Mouse (Mus musculus): Measurements from ENCODE around the gene Il19. TPM values are rescaled to one million over a fixed set of nuclear protein-coding genes. Genes with fewer than 3 reads are reported as not detected.

The Il19 gene
- polyA plus RNA-seq, 1 experiment from 2014 or later = not detected

GRCm38 (mm10) chr1:130938192-130938591 is 1.7 kb downstream of the Il19 start:
- Histone ChIP-seq H3K9me3 (ENCODE audit: control insufficient read depth, low read length) (no peaks in the 10 kb centered on the region), H3K4me1 (ENCODE audit: control insufficient read depth, insufficient read depth, low read length) (no peaks in the 10 kb centered on the region), H3K9ac (ENCODE audit: low read length) (no peak overlapping the region), H3K36me3 (ENCODE audit: control insufficient read depth, insufficient read depth, low read length) (no peaks in the 10 kb centered on the region), H3K4me3 (ENCODE audit: low read depth, low read length) (no peak overlapping the region), H3K27me3 (ENCODE audit: control insufficient read depth, insufficient read depth, low read length) (no peaks in the 10 kb centered on the region), H3K27ac (ENCODE audit: low read depth, low read length) (no peak overlapping the region), H3K4me2 (no peak overlapping the region)
- ATAC-seq (ENCODE audit: low FRiP score) (no peak), DNase-seq (ENCODE audit: low spot score, missing footprints) (no peak)
- WGBS = 64% methylated on average over 7 of the region's 7 CpGs

GRCm38 (mm10) chr1:130937170-130937569 is 2.7 kb downstream of the Il19 start:
- H3K9ac ChIP-seq (ENCODE audit: low read length) = no peak overlapping the region
- no peak overlapping the region for H3K27ac ChIP-seq (ENCODE audit: low read depth, low read length)
- no peaks in the 10 kb centered on the region for H3K36me3 ChIP-seq (ENCODE audit: control insufficient read depth, insufficient read depth, low read length)
- H3K4me1 ChIP-seq (ENCODE audit: control insufficient read depth, insufficient read depth, low read length) = no peaks in the 10 kb centered on the region
- H3K27me3 ChIP-seq (ENCODE audit: control insufficient read depth, insufficient read depth, low read length) = no peaks in the 10 kb centered on the region
- H3K4me3 ChIP-seq (ENCODE audit: low read depth, low read length) = no peak overlapping the region
- DNase-seq (ENCODE audit: low spot score, missing footprints) (no peak), ATAC-seq (ENCODE audit: low FRiP score) (no peak)
- H3K4me2 ChIP-seq = no peak overlapping the region
- H3K9me3 ChIP-seq (ENCODE audit: control insufficient read depth, low read length) = no peaks in the 10 kb centered on the region
- 95% methylated on average over 4 of the region's 4 CpGs for WGBS

- Histone ChIP-seq H3K4me1 (ENCODE audit: control insufficient read depth, insufficient read depth, low read length) (no peaks in the 10 kb centered on the region), H3K4me2 (no peak overlapping the region), H3K36me3 (ENCODE audit: control insufficient read depth, insufficient read depth, low read length) (no peaks in the 10 kb centered on the region), H3K9me3 (ENCODE audit: control insufficient read depth, low read length) (no peaks in the 10 kb centered on the region), H3K4me3 (ENCODE audit: low read depth, low read length) (no peak overlapping the region), H3K27me3 (ENCODE audit: control insufficient read depth, insufficient read depth, low read length) (no peaks in the 10 kb centered on the region), H3K27ac (ENCODE audit: low read depth, low read length) (no peak overlapping the region), H3K9ac (ENCODE audit: low read length) (no peak overlapping the region)
- 56% methylated on average over 6 of the region's 6 CpGs for whole genome bisulfite sequencing
- ATAC-seq (ENCODE audit: low FRiP score) (no peak), DNase-seq (ENCODE audit: low spot score, missing footprints) (no peak)
These were observed 3.6 kb downstream of the Il19 start for GRCm38 (mm10) chr1:130936351-130936750.

- no peak for ATAC-seq (ENCODE audit: low FRiP score)
- Histone ChIP-seq H3K27me3 (ENCODE audit: control insufficient read depth, insufficient read depth, low read length) (no peaks in the 10 kb centered on the region), H3K9me3 (ENCODE audit: control insufficient read depth, low read length) (no peaks in the 10 kb centered on the region), H3K36me3 (ENCODE audit: control insufficient read depth, insufficient read depth, low read length) (no peaks in the 10 kb centered on the region), H3K9ac (ENCODE audit: low read length) (no peak overlapping the region), H3K4me3 (ENCODE audit: low read depth, low read length) (no peak overlapping the region), H3K4me2 (no peak overlapping the region), H3K27ac (ENCODE audit: low read depth, low read length) (no peak overlapping the region), H3K4me1 (ENCODE audit: control insufficient read depth, insufficient read depth, low read length) (no peaks in the 10 kb centered on the region)
- no peak for DNase-seq (ENCODE audit: low spot score, missing footprints)
These were observed 13.4 kb downstream of the Il19 start for GRCm38 (mm10) chr1:130926484-130926883.

GRCm38 (mm10) chr1:130918323-130918980 is 21.5 kb downstream of the Il19 start:
- ATAC-seq (ENCODE audit: low FRiP score) (no peak), DNase-seq (ENCODE audit: low spot score, missing footprints) (no peak)
- Histone ChIP-seq H3K4me1 (ENCODE audit: control insufficient read depth, insufficient read depth, low read length) (no peaks in the 10 kb centered on the region), H3K27ac (ENCODE audit: low read depth, low read length) (no peak overlapping the region), H3K27me3 (ENCODE audit: control insufficient read depth, insufficient read depth, low read length) (no peaks in the 10 kb centered on the region), H3K9me3 (ENCODE audit: control insufficient read depth, low read length) (no peaks in the 10 kb centered on the region), H3K9ac (ENCODE audit: low read length) (no peak overlapping the region), H3K4me2 (no peak overlapping the region), H3K36me3 (ENCODE audit: control insufficient read depth, insufficient read depth, low read length) (no peaks in the 10 kb centered on the region), H3K4me3 (ENCODE audit: low read depth, low read length) (no peak overlapping the region)
- WGBS = 60% methylated on average over 1 of the region's 1 CpGs

- Histone ChIP-seq H3K9ac (ENCODE audit: low read length) (no peak within 1 kb of the TSS), H3K9me3 (ENCODE audit: control insufficient read depth, low read length) (no peaks in the 10 kb centered on the region), H3K27me3 (ENCODE audit: control insufficient read depth, insufficient read depth, low read length) (no peaks in the 10 kb centered on the region), H3K4me1 (ENCODE audit: control insufficient read depth, insufficient read depth, low read length) (no peaks in the 10 kb centered on the region), H3K36me3 (ENCODE audit: control insufficient read depth, insufficient read depth, low read length) (no peaks in the 10 kb centered on the region), H3K4me2 (no peak within 1 kb of the TSS), H3K27ac (ENCODE audit: low read depth, low read length) (no peak within 1 kb of the TSS), H3K4me3 (ENCODE audit: low read depth, low read length) (no peak within 1 kb of the TSS)
- no peak for DNase-seq (ENCODE audit: low spot score, missing footprints)
- 85% methylated on average over 12 of the region's 12 CpGs for WGBS
- no peak for ATAC-seq (ENCODE audit: low FRiP score)
These were observed 28.4 kb downstream of the Il19 start, which contains the start of gene Il20 for GRCm38 (mm10) chr1:130911401-130912010. Gene Il20 (minus strand): TSS chr1:130911451.

- H3K4me2 ChIP-seq = no peak overlapping the region
- WGBS = 88% methylated on average over 7 of the region's 7 CpGs
- H3K36me3 ChIP-seq (ENCODE audit: control insufficient read depth, insufficient read depth, low read length) = no peaks in the 10 kb centered on the region
- H3K27me3 ChIP-seq (ENCODE audit: control insufficient read depth, insufficient read depth, low read length) = no peaks in the 10 kb centered on the region
- no peaks in the 10 kb centered on the region for H3K9me3 ChIP-seq (ENCODE audit: control insufficient read depth, low read length)
- H3K9ac ChIP-seq (ENCODE audit: low read length) = no peak overlapping the region
- no peak overlapping the region for H3K27ac ChIP-seq (ENCODE audit: low read depth, low read length)
- H3K4me1 ChIP-seq (ENCODE audit: control insufficient read depth, insufficient read depth, low read length) = no peaks in the 10 kb centered on the region
- DNase-seq (ENCODE audit: low spot score, missing footprints) (no peak), ATAC-seq (ENCODE audit: low FRiP score) (no peak)
- no peak overlapping the region for H3K4me3 ChIP-seq (ENCODE audit: low read depth, low read length)
These were observed 37.4 kb downstream of the Il19 start for GRCm38 (mm10) chr1:130902505-130902904.

GRCm38 (mm10) chr1:130894468-130894867 is 45.4 kb downstream of the Il19 start:
- H3K4me3 ChIP-seq (ENCODE audit: low read depth, low read length) = no peak overlapping the region
- no peak overlapping the region for H3K4me2 ChIP-seq
- WGBS = 26% methylated on average over 6 of the region's 6 CpGs
- no peak overlapping the region for H3K9ac ChIP-seq (ENCODE audit: low read length)
- no peaks in the 10 kb centered on the region for H3K27me3 ChIP-seq (ENCODE audit: control insufficient read depth, insufficient read depth, low read length)
- H3K4me1 ChIP-seq (ENCODE audit: control insufficient read depth, insufficient read depth, low read length) = no peaks in the 10 kb centered on the region
- H3K27ac ChIP-seq (ENCODE audit: low read depth, low read length) = no peak overlapping the region
- no peaks in the 10 kb centered on the region for H3K9me3 ChIP-seq (ENCODE audit: control insufficient read depth, low read length)
- no peaks in the 10 kb centered on the region for H3K36me3 ChIP-seq (ENCODE audit: control insufficient read depth, insufficient read depth, low read length)
- ATAC-seq (ENCODE audit: low FRiP score) (no peak), DNase-seq (ENCODE audit: low spot score, missing footprints) (peak; percentile 60)

GRCm38 (mm10) chr1:130893329-130894040 is 46.4 kb downstream of the Il19 start:
- ATAC-seq (ENCODE audit: low FRiP score) = no peak
- no peak overlapping the region for H3K4me2 ChIP-seq
- no peaks in the 10 kb centered on the region for H3K4me1 ChIP-seq (ENCODE audit: control insufficient read depth, insufficient read depth, low read length)
- H3K9me3 ChIP-seq (ENCODE audit: control insufficient read depth, low read length) = no peaks in the 10 kb centered on the region
- no peaks in the 10 kb centered on the region for H3K27me3 ChIP-seq (ENCODE audit: control insufficient read depth, insufficient read depth, low read length)
- peak; percentile 45 for DNase-seq (ENCODE audit: low spot score, missing footprints)
- no peaks in the 10 kb centered on the region for H3K36me3 ChIP-seq (ENCODE audit: control insufficient read depth, insufficient read depth, low read length)
- H3K4me3 ChIP-seq (ENCODE audit: low read depth, low read length) = no peak overlapping the region
- H3K9ac ChIP-seq (ENCODE audit: low read length) = no peak overlapping the region
- WGBS = 71% methylated on average over 9 of the region's 9 CpGs
- H3K27ac ChIP-seq (ENCODE audit: low read depth, low read length) = no peak overlapping the region
